Mouse (Mus musculus) CH12.LX (cell line): Measurements from ENCODE around the gene Pcdh9. TPM values are rescaled to one million over a fixed set of nuclear protein-coding genes. Genes with fewer than 3 reads are reported as not detected.

Source experiments
- DNase-seq: peaks from one replicate; pipeline ENCODE4 v3.0.0-alpha.2; 2013; ENCODE audit errors: extremely low read depth
- H3K27ac ChIP-seq: 2 replicates; pipeline ENCODE4 v1.5.1; 2012; ENCODE audit warnings: low read depth, mild to moderate bottlenecking, control low read depth, moderate library complexity; ENCODE audit not compliant: insufficient read depth
- H3K27me3 ChIP-seq: replicated peaks from 2 replicates; pipeline ENCODE3; 2012; ENCODE audit warnings: inconsistent platforms
- H3K36me3 ChIP-seq, 2 experiments: replicated peaks in 1 of 2; 2 replicates each; pipeline versions ENCODE3 to v1.6.1; 2012; ENCODE audit warnings: inconsistent platforms in 1 of 2, low read length in 1 of 2, mild to moderate bottlenecking in 1 of 2, mixed read lengths in 1 of 2, moderate library complexity in 1 of 2; ENCODE audit not compliant: control insufficient read depth in 1 of 2, insufficient read depth in 1 of 2
- H3K4me1 ChIP-seq, 2 experiments: 2 replicates each; pipeline ENCODE4 v1.6.1; 2012; ENCODE audit warnings: inconsistent platforms in 1 of 2, moderate library complexity in 1 of 2; ENCODE audit not compliant: insufficient read depth in 2 of 2, control insufficient read depth in 1 of 2
- H3K4me2 ChIP-seq: 2 replicates; pipeline ENCODE4 v1.6.1; 2012; ENCODE audit warnings: low read depth, mild to moderate bottlenecking, control low read depth; ENCODE audit not compliant: poor library complexity, insufficient read depth, severe bottlenecking
- H3K4me3 ChIP-seq, 3 experiments: fragments of 150-350 bp in 1 of 3; sonication (generic) in 1 of 3; replicated peaks in 1 of 3; 2 replicates each; pipeline versions ENCODE3 to v1.5.1; 2011 to 2012; ENCODE audit warnings: low read depth in 2 of 3, low read length in 2 of 3, mild to moderate bottlenecking in 2 of 3, moderate library complexity in 2 of 3, control low read depth in 1 of 3, improper control_type of control experiment in 1 of 3, inconsistent platforms in 1 of 3, mixed read lengths in 1 of 3; ENCODE audit not compliant: poor library complexity in 1 of 3
- H3K79me2 ChIP-seq: replicated peaks from 2 replicates; pipeline ENCODE4 v1.6.1; 2012; ENCODE audit warnings: mild to moderate bottlenecking, moderate library complexity; ENCODE audit not compliant: control insufficient read depth, poor library complexity, insufficient read depth, severe bottlenecking; ENCODE audit errors: extremely low read depth
- H3K9ac ChIP-seq: 2 replicates; pipeline ENCODE4 v1.6.1; 2012; ENCODE audit warnings: low read depth, mild to moderate bottlenecking, control low read depth, moderate library complexity; ENCODE audit not compliant: insufficient read depth
- H3K9me3 ChIP-seq: replicated peaks from 2 replicates; pipeline ENCODE3; 2012; ENCODE audit warnings: low read length, inconsistent platforms, mixed read lengths
- BHLHE40 ChIP-seq: IDR thresholded peaks from 2 replicates; pipeline ENCODE4 v1.6.1; 2011; ENCODE audit warnings: mild to moderate bottlenecking, low read depth, low read length, improper control_type of control experiment
- CHD2 ChIP-seq: IDR thresholded peaks from 2 replicates; pipeline ENCODE4 v1.6.1; 2011; ENCODE audit warnings: low read length, improper control_type of control experiment
- CTCF ChIP-seq, 2 experiments: IDR thresholded peaks in 1 of 2; conservative IDR thresholded peaks in 1 of 2; 2 replicates each; pipeline ENCODE4 v1.5.1; 2011 to 2012; ENCODE audit warnings: low read depth in 2 of 2, low read length in 2 of 2, improper control_type of control experiment in 1 of 2, inconsistent platforms in 1 of 2, mild to moderate bottlenecking in 1 of 2, moderate library complexity in 1 of 2
- ELF1 ChIP-seq: IDR thresholded peaks from 2 replicates; pipeline ENCODE4 v1.6.1; 2014; ENCODE audit warnings: low read depth, mild to moderate bottlenecking, inconsistent platforms, low read length, improper control_type of control experiment
- EP300 ChIP-seq: IDR thresholded peaks from 2 replicates; pipeline ENCODE4 v1.6.1; 2011; ENCODE audit warnings: low read length, improper control_type of control experiment
- ETS1 ChIP-seq: conservative IDR thresholded peaks from 2 replicates; pipeline ENCODE4 v1.6.1; 2012; ENCODE audit warnings: low read depth, mild to moderate bottlenecking, inconsistent platforms, low read length, improper control_type of control experiment, moderate library complexity
- JUND ChIP-seq: conservative IDR thresholded peaks from 2 replicates; pipeline ENCODE4 v1.6.1; 2011; ENCODE audit warnings: low read depth, low read length, improper control_type of control experiment
- KAT2A ChIP-seq: IDR thresholded peaks from 2 replicates; pipeline ENCODE4 v1.6.1; 2012; ENCODE audit warnings: low read length, improper control_type of control experiment, inconsistent platforms; ENCODE audit not compliant: insufficient replicate concordance
- MAFK ChIP-seq: IDR thresholded peaks from 2 replicates; pipeline ENCODE4 v1.6.1; 2011; ENCODE audit warnings: low read length, improper control_type of control experiment; ENCODE audit not compliant: insufficient replicate concordance
- MEF2A ChIP-seq: IDR thresholded peaks from 2 replicates; pipeline ENCODE4 v1.6.1; 2014; ENCODE audit warnings: low read depth, mild to moderate bottlenecking, inconsistent platforms, low read length, improper control_type of control experiment, borderline replicate concordance
- NRF1 ChIP-seq: IDR thresholded peaks from 2 replicates; pipeline ENCODE4 v1.6.1; 2014; ENCODE audit warnings: low read depth, mild to moderate bottlenecking, inconsistent platforms, low read length, improper control_type of control experiment, moderate library complexity
- POLR2AphosphoS2 ChIP-seq: IDR thresholded peaks from 2 replicates; pipeline ENCODE4 v1.6.1; 2011; ENCODE audit warnings: low read depth, low read length, improper control_type of control experiment
- SIN3A ChIP-seq: IDR thresholded peaks from 2 replicates; pipeline ENCODE4 v1.6.1; 2012; ENCODE audit warnings: low read length, improper control_type of control experiment, inconsistent platforms
- SMC3 ChIP-seq: IDR thresholded peaks from 2 replicates; pipeline ENCODE4 v1.6.1; 2011; ENCODE audit warnings: low read depth, low read length, improper control_type of control experiment
- TCF12 ChIP-seq: IDR thresholded peaks from 2 replicates; pipeline ENCODE4 v1.6.1; 2014; ENCODE audit warnings: low read depth, mild to moderate bottlenecking, inconsistent platforms, low read length, improper control_type of control experiment
- UBTF ChIP-seq: IDR thresholded peaks from 2 replicates; pipeline ENCODE4 v1.6.1; 2012; ENCODE audit warnings: low read depth, mild to moderate bottlenecking, inconsistent platforms, low read length, improper control_type of control experiment, moderate library complexity
- USF1 ChIP-seq: IDR thresholded peaks from 2 replicates; pipeline ENCODE4 v1.6.1; 2014; ENCODE audit warnings: low read depth, mild to moderate bottlenecking, inconsistent platforms, low read length, improper control_type of control experiment
- USF2 ChIP-seq: conservative IDR thresholded peaks from 2 replicates; pipeline ENCODE4 v1.6.1; 2011; ENCODE audit warnings: low read depth, low read length, improper control_type of control experiment
- ZC3H11A ChIP-seq: IDR thresholded peaks from 2 replicates; pipeline ENCODE4 v1.6.1; 2012; ENCODE audit warnings: low read depth, mild to moderate bottlenecking, inconsistent platforms, low read length, improper control_type of control experiment
- ZKSCAN1 ChIP-seq: IDR thresholded peaks from 2 replicates; pipeline ENCODE4 v1.6.1; 2012; ENCODE audit warnings: low read depth, inconsistent platforms, low read length, improper control_type of control experiment, borderline replicate concordance
- ZMIZ1 ChIP-seq: IDR thresholded peaks from 2 replicates; pipeline ENCODE4 v1.6.1; 2012; ENCODE audit warnings: low read depth, mild to moderate bottlenecking, inconsistent platforms, low read length, improper control_type of control experiment
- ZNF384 ChIP-seq: IDR thresholded peaks from 2 replicates; pipeline ENCODE4 v1.6.1; 2012; ENCODE audit warnings: low read depth, low read length, improper control_type of control experiment, inconsistent platforms
- dilution Hi-C: fragments of 300-500 bp; cut with MboI; formaldehyde crosslinking; loops from 2 replicates; pipeline ENCODE4 v1.14.3; 2020; ENCODE audit warnings: low sequenced_read_pairs; ENCODE audit not compliant: extremely low pct_unique_long_range_greater_than_20kb, extremely low pct_ligation_motif_present
- in situ Hi-C: fragments of 300-500 bp; cut with MboI; formaldehyde crosslinking; loops from 3 replicates; pipeline ENCODE4 v1.14.3; 2019; ENCODE audit warnings: low sequenced_read_pairs, low pct_ligation_motif_present, low pct_unique_long_range_greater_than_20kb, mixed read lengths
- polyA plus RNA-seq: library from polyadenylated mRNA; unstranded; fragments of >175 nt; gene quantifications from 2 replicates; pipeline ENCODE4 v1.2.1, GENCODE M21; 2012; ENCODE audit warnings: low read depth; ENCODE audit not compliant: insufficient read length
- total RNA-seq, 2 experiments: library from RNA; depleted of rRNA; stranded (reverse); fragments of 300-350 nt in 1 of 2; fragments of >200 nt in 1 of 2; gene quantifications; 2 replicates each; pipeline ENCODE4 v1.2.3; 2012 to 2014

Gene Pcdh9
- total and polyA plus RNA-seq, 3 experiments = not detected

- dilution Hi-C loops (no loop called here), in situ Hi-C loops (no loop called here)
- DNase-seq = no peak
- Histone ChIP-seq H3K27me3 (no peaks in the 10 kb centered on the region), H3K27ac (no peak overlapping the region), H3K9me3 (peaks cover 23% of the 10 kb centered on the region), H3K36me3 (no peaks in the 10 kb centered on the region), H3K9ac (no peak overlapping the region), H3K4me2 (no peak overlapping the region), H3K4me3 (no peak overlapping the region), H3K4me1 (no peaks in the 10 kb centered on the region), H3K79me2 (no peaks in the 10 kb centered on the region)
- no peak for TF ChIP-seq KAT2A
- no peak for TF ChIP-seq EP300
- TF ChIP-seq JUND = no peak
- no peak for TF ChIP-seq BHLHE40
- no peak for TF ChIP-seq TCF12
- no peak for TF ChIP-seq ETS1
- no peak for TF ChIP-seq UBTF
- TF ChIP-seq CTCF (conservative IDR thresholded peaks at IDR 0.05 in 1 of 2, IDR thresholded peaks at IDR 0.05 in 1 of 2; ENCODE audit: low read depth in 2 of 2, low read length in 2 of 2) = no peak
- TF ChIP-seq NRF1 = no peak
- TF ChIP-seq USF1 = no peak
- no peak for TF ChIP-seq ZKSCAN1
- TF ChIP-seq MEF2A = no peak
These were observed 549.1 kb downstream of the Pcdh9 start for GRCm38 (mm10) chr14:93341390-93341789.

GRCm38 (mm10) chr14:93329247-93329646, 561.2 kb downstream of the Pcdh9 start:
- Histone ChIP-seq H3K9me3 (peaks cover 24% of the 10 kb centered on the region), H3K27me3 (no peaks in the 10 kb centered on the region), H3K36me3 (no peaks in the 10 kb centered on the region), H3K79me2 (no peaks in the 10 kb centered on the region), H3K4me2 (no peak overlapping the region), H3K4me3 (no peak overlapping the region), H3K4me1 (no peaks in the 10 kb centered on the region), H3K27ac (no peak overlapping the region), H3K9ac (no peak overlapping the region)
- DNase-seq = no peak
- dilution Hi-C loops = no loop called here
- no peak for TF ChIP-seq MAFK
- TF ChIP-seq UBTF = no peak
- TF ChIP-seq POLR2AphosphoS2 = no peak
- TF ChIP-seq ZNF384 = no peak
- TF ChIP-seq NRF1 = no peak
- TF ChIP-seq CHD2 = no peak
- no peak for TF ChIP-seq ZC3H11A
- TF ChIP-seq MEF2A = no peak
- TF ChIP-seq CTCF (conservative IDR thresholded peaks at IDR 0.05 in 1 of 2, IDR thresholded peaks at IDR 0.05 in 1 of 2; ENCODE audit: low read depth in 2 of 2, low read length in 2 of 2) = no peak
- no peak for TF ChIP-seq ZMIZ1
- no peak for TF ChIP-seq TCF12
- TF ChIP-seq SMC3 = no peak
- TF ChIP-seq ELF1 = no peak
- no peak for TF ChIP-seq SIN3A
- no peak for TF ChIP-seq USF2
- in situ Hi-C loops = no loop called here
